Mouse (Mus musculus): ENCODE measurements around the gene Tpsb2. TPM values are rescaled to one million over a fixed set of nuclear protein-coding genes. Genes with fewer than 3 reads are reported as not detected.

Tpsb2 gene
- total RNA-seq (2021): 10 to 100 TPM; 11.1 to 15.7 TPM

GRCm38 (mm10) chr17:25366005-25366404 lies at the start of gene Tpsb2:
Gene Tpsb2, plus strand, starts transcription at chr17:25366305.
- DNase-seq: no peak

- DNase-seq: no peak
These were observed 47.8 kb upstream of the Tpsb2 start, which contains the start of gene Prss29 for GRCm38 (mm10) chr17:25318354-25318753. Gene Prss29, plus strand, starts transcription at chr17:25318654.

GRCm38 (mm10) chr17:25320819-25321218 lies 45.3 kb upstream of the Tpsb2 start:
- DNase-seq: no peak

GRCm38 (mm10) chr17:25322930-25323329 lies 43.2 kb upstream of the Tpsb2 start:
- no peak for DNase-seq

DNA sequence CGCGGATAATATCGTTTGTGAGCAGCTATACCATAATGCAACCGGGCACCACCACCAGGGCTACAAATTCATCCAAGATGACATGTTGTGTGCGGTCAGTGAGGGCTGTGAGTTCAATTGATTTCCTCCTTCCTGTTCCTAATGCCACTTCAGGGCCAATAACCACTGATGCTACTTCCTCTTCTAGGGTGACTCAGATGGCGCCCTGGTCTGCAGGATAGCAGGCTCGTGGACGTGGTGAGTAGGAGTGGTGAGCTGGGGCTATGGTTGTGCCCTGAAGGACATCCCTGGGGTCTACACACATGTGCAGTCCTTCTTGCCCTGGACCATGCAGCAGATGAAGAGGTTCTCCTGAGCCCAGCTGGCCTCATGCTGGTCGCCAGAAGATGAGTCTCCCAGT lies 33.8 kb upstream of the Tpsb2 start:
- DNase-seq: no peak

GRCm38 (mm10) chr17:25333943-25334342 lies 32.2 kb upstream of the Tpsb2 start:
- DNase-seq: peak; percentile 77

DNA sequence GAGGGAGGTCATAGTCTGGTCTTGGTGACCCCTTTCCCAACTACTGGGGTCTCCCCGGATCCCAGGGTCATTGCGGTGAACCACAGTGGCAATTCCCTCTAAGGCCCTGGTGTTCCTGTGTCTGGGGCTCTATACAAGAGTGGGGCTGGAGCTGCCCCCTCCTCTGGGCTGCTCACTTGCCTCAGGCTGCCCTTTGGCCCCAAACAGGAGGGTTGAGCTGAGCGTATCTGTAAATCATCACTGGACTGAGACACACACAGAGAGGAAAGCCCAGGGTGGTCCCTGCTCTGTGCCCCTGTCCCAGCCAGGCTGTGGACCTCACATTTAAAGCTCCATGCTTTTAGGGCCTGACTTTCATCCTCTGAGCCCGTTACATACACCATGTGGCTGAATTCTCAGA lies 27.9 kb upstream of the Tpsb2 start:
- no peak for DNase-seq

DNA sequence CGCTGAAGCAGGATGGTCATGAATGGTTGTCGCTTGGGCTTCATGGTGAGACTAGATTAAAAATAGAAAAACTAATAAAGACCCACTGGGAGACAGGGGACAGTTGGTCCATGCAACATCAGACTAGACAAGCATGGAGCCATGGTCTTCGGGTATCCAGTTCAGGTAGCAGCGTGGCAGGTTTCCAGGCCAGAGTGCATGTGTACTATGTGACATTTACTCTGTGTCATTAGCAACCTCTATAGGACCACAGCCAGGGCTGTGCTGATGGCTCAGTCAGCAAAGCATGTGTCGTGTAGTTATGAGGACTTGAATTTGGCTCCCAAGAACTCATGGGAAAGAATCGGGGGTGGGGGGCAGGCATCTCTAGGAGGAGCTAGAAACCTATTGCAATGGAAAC lies 26.1 kb upstream of the Tpsb2 start:
- DNase-seq: no peak

GRCm38 (mm10) chr17:25341490-25341889 lies 24.6 kb upstream of the Tpsb2 start:
- no peak for DNase-seq

GRCm38 (mm10) chr17:25345462-25345861 lies 20.6 kb upstream of the Tpsb2 start, which contains the start of gene Tpsab1:
Gene Tpsab1, minus strand, starts transcription at chr17:25345562.
- no peak for DNase-seq

GRCm38 (mm10) chr17:25361291-25361690 lies 4.8 kb upstream of the Tpsb2 start:
- DNase-seq: no peak

DNA sequence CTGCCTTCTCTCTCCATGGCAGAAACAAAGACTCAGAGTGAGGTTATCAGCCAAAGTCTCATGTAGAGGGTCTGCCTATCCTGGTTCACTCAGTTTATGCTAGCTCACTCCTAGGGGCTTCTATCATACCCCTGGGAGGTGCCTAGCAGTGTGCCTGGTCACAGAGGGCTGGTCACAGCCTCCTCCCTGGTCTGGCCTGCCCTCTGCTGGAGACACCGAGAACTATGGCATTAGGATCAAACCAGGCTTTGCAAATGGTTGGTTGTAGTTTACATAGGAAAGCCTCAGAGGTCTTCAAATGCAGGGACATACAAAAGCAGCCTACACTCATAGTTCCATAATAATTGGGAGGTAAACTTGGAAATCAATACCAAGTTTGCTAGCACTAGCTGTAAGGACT lies 2.4 kb upstream of the Tpsb2 start:
- DNase-seq: peak; percentile 70

- DNase-seq: no peak
These were observed 2.9 kb downstream of the Tpsb2 start, which contains the start of gene Tpsg1 for GRCm38 (mm10) chr17:25368973-25369372. Gene Tpsg1, plus strand, starts transcription at chr17:25369273.

DNA sequence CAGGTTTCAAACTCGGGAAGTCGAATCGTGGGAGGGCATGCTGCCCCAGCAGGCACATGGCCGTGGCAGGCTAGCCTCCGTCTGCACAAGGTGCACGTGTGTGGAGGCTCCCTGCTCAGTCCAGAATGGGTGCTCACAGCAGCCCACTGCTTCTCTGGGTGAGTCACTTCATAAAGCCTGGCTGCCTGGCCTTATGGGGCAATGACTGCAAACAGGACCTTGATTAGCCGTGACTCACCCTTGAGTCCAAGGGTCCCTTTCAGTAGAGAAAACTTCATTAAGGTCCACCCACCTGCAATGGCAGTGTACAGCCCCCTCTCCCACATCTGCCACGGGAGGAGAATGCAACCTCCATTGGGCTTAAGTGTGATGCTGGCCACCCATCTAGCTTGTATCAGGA lies 6.4 kb downstream of the Tpsb2 start:
- no peak for DNase-seq

DNA sequence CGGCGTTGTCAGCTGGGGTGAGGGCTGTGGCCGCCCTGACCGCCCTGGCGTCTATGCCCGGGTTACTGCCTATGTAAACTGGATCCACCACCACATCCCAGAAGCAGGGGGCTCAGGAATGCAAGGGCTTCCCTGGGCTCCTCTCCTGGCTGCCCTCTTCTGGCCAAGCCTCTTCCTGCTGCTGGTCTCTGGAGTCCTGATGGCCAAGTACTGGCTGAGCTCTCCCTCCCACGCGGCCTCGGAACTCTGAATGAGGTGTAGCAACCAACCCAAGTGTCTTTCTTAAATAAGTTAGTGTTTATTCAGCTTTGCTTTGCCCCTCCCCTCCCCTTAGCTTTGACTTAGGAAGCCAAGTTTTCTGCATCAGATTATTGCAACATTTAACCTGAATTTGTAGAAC lies 7.9 kb downstream of the Tpsb2 start:
- peak; percentile 31 for DNase-seq

DNA sequence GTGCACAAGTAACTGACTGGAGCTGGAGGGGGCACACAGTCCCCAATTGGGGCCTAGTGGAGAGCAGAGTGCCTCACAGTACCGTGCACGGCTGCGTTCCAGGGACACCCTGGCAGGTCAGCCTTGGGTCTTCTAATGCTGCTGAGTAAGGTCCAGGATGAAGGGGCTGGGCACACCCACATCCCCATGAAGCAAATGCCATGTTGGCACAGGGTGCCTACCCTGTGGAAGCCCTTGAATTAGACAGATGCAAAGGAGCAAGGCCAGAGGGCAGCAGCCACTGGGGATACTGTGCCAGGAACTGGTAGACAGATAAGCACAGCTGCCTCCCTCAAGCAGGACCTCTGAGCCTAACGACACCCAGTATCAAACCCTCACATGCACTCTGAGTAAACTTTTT lies 28.4 kb downstream of the Tpsb2 start:
- DNase-seq: no peak

DNA sequence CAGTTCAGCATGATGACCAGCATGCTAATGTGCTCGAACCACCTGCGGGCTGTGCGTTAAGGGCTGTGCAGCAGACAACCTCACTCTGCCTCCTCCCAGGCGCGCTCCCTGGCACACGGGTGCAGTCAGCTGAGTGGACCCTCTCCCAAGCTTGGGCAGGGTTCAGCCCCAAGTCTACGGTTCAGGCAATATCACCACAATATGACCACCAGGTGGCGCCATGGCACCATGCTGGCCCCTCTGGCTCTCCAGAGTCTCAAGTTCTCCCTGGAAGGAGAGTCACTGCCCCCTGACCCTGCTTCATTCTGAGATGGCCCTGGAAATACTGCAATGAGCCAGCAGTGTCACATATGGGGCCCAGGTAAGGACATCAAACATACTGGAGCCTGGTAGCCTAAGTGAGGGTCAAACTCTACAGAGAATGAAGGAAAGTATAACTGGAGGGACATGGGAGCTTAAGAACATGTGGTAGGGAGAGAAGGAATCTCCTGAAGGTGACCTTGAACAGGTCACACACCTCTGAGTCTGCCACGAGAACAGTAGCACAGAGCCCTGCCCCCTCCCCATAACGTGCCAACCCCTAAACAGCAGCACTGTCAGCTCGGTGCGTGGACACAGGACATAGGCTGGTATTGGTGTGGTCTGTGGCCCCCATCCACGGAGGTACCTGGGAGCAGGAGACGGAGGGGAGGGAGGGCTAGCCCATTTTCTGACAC lies 31.9 kb downstream of the Tpsb2 start:
- peak; percentile 89 for DNase-seq

DNA sequence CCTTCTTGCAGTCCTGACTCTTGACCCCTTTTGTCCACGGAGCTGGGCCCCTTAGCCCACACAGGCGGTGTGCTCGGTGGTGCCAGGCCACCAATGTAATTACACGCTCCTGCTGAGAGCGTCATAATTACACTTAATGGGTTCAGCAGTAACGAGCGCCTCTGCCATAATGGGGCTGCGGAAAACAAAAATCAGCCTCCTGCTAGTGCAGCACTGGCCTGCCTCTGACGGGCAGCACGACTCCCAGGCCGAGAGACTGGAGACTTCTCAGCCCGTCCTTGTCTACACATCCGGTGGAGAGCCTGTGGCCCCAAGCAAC lies 32.4 kb downstream of the Tpsb2 start:
- no peak for DNase-seq

GRCm38 (mm10) chr17:25400443-25400842 lies 34.3 kb downstream of the Tpsb2 start:
- DNase-seq: peak; percentile 78

- no peak for DNase-seq
These were observed 35.4 kb downstream of the Tpsb2 start for GRCm38 (mm10) chr17:25401491-25401890.

DNA sequence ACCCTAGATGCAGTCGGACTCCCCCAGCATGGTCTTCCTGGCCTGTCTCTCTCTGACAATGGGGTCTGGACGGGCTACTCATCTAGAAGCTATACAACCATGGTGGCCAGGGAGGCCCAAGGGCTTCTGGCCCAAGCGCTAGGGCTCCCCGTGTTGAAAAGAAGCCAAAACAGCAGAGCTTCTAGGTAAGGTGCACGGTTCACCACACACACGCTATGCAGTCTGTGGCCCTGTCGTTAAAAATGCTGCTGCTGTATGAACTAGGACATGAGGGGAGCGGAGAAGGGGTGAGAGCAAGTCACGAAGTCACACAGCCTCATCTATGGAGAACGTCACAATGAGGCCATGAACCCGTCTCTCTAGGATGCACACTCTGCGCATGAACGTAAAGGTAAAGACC lies 36.1 kb downstream of the Tpsb2 start:
- DNase-seq: no peak

GRCm38 (mm10) chr17:25404190-25404589 lies 38.1 kb downstream of the Tpsb2 start:
- DNase-seq: no peak

DNA sequence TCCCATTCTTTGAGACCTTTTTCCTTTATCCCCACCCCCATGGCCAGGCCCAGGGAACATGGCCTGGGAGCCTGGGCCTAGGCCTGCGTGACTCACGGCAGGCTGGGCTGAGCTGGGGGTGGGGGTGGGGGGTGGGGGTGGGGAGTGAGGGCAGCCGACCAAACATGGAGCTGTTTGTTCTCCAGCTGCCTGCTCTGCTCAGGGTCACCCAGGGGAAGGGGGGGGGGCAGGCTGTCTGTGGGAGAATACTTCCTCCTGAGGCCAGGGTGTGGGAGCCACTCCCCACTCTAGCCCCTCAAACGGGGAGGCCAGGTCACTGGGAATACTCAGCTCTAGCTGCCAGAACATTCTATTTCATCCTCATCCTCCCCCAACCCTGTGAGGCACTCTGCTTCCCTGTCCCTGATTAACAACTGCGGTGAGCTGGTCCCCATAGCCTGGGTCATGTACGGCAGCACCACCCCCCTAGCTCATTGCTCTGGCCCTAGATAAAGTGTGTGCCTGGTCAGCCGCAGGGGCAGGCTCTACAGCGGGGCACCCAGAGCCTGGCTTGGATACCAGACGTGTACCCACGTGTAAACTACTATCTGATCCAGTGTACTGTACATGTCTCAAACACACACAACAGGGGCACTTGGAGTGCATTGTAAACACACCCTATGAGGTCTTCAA lies 39.3 kb downstream of the Tpsb2 start:
- peak; percentile 20 for DNase-seq

DNA sequence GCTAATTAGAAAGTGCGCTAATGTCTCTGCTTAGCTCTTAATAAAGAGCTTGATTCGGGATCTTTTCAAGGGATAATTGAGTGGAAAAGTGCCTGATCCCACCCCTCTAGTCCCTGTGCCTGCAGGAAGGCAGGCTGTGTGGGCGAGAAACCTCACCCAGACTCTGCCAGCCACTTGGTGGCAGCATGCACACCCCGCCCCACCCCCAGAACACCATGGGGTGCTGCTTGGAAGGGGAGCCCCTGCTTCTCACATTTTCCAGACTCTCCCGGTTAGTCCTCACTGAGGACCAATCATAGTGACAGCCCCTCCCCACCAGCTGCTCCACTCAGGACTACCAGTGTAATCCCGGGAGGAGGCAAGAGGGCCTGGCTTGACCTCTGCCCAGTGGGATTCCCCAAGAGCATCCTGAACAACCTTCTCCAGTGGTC lies 39.9 kb downstream of the Tpsb2 start:
- no peak for DNase-seq

All from heart, postnatal 4 days (tissue).